Mouse (Mus musculus): ENCODE data around the gene Mrpl54. TPM values are rescaled to one million over a fixed set of nuclear protein-coding genes. Genes with fewer than 3 reads are reported as not detected.

Gene Mrpl54
- 226 and 233 TPM in 2 replicates for polyA plus RNA-seq (2014; fragmentation: Nextera tagmentation; extraction: Ambion mirVana)

DNA sequence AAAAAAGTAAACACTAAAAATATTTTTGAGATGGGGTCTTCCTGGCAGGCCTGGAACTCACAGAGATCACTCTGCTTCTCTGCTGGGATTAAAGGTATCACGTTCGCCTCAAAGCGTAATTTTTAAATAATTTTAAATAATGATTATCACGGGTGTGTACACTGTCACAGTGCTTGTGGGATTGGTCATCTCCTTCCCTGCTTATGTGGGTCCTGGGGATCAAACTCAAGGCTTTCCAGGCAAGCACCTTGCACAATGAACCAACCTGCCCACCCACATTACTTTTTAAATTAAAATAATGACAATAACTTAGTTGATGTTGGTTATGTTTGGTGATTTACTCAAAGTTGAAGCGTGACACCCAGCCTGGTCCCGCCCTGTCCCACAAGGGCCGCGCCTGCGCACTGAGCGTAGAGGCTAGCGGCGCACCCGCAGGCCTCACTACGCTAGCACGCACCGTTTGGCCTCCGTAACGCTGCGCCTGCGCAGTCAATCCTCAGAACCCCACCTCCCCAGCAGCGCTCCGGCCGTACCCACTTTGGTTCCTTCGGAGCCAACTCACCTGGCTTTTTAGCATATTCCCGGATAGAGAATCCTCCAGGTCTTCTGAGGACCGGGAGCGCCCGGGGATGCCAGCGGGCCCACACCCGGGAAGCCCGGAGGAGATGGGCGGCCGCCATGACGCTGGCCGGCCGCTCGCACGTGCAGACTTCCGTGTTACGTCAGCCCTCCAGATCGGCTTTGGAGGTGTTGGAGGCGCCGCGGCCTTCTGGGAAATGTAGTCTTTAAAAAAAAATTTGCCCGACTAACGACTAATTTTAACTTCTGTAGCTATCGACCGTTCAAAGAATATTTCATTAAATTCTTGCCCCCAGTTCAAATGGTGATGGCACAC is at the start of gene Mrpl54, which contains the start of gene Apba3:
Gene Mrpl54 (minus strand): TSS at position 724 of the 895 bp plus-strand sequence.
Gene Apba3 (plus strand): TSS at position 750 of the 895 bp plus-strand sequence.
- Histone ChIP-seq H3K4me2 (peak within 1 kb of the TSS; percentile 82), H3K27ac (ENCODE audit: low read depth, low read length) (peak within 1 kb of the TSS; percentile 72), H3K4me3 (ENCODE audit: low read depth, low read length) (peak within 1 kb of the TSS; percentile 86), H3K36me3 (ENCODE audit: control insufficient read depth, insufficient read depth, low read length) (peaks cover 32% of the 10 kb centered on the region), H3K9ac (ENCODE audit: low read depth, low read length) (peak within 1 kb of the TSS; percentile 80), H3K27me3 (replicated peaks; ENCODE audit: control insufficient read depth, insufficient read depth, low read length) (no peaks in the 10 kb centered on the region), H3K9me3 (ENCODE audit: control insufficient read depth, low read length) (no peaks in the 10 kb centered on the region), H3K4me1 (replicated peaks; ENCODE audit: control insufficient read depth, insufficient read depth, low read length) (peaks cover 9% of the 10 kb centered on the region)
- ATAC-seq (replicated peaks; ENCODE audit: low FRiP score) = peak; percentile 92
- peak; percentile 95 for DNase-seq (ENCODE audit: low spot score)
- WGBS = under 1% methylated on average over 48 of the region's 48 CpGs

- WGBS = 87% methylated on average over 16 of the region's 16 CpGs
- H3K27me3 ChIP-seq (replicated peaks; ENCODE audit: control insufficient read depth, insufficient read depth, low read length) = no peaks in the 10 kb centered on the region
- no peaks in the 10 kb centered on the region for H3K9me3 ChIP-seq (ENCODE audit: control insufficient read depth, low read length)
- H3K4me2 ChIP-seq = no peak overlapping the region
- H3K9ac ChIP-seq (ENCODE audit: low read depth, low read length) = no peak overlapping the region
- ATAC-seq (replicated peaks; ENCODE audit: low FRiP score) (no peak), DNase-seq (ENCODE audit: low spot score) (no peak)
- peaks cover 46% of the 10 kb centered on the region for H3K36me3 ChIP-seq (ENCODE audit: control insufficient read depth, insufficient read depth, low read length)
- H3K4me1 ChIP-seq (replicated peaks; ENCODE audit: control insufficient read depth, insufficient read depth, low read length) = peaks cover 25% of the 10 kb centered on the region
- H3K27ac ChIP-seq (ENCODE audit: low read depth, low read length) = no peak overlapping the region
- H3K4me3 ChIP-seq (ENCODE audit: low read depth, low read length) = no peak overlapping the region
Measured at GRCm38 (mm10) chr10:81315587-81315986, 48.9 kb upstream of the Mrpl54 start.

DNA sequence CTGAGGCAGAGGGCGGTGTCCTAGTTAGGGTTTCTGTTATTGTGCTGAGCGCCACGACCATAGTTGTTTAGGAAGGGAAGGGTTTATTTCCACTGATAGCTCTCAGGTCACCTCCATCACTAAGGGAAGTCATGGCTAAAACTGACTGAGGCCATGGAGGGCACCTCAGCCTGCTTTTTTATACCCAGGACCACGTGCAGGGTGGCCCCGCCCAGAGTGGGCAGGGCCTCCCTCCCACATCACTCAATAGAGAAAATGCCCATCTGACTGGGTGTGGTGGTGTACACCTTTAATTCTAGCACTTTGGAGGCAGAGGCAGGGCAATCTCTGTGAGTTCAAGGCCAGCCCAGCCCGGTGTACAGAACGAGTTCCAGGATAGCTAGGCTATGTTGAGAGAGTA is 47.5 kb upstream of the Mrpl54 start:
- ATAC-seq (replicated peaks; ENCODE audit: low FRiP score) (no peak), DNase-seq (ENCODE audit: low spot score) (no peak)
- 75% methylated on average over 7 of the region's 7 CpGs for WGBS
- Histone ChIP-seq H3K27me3 (replicated peaks; ENCODE audit: control insufficient read depth, insufficient read depth, low read length) (no peaks in the 10 kb centered on the region), H3K9ac (ENCODE audit: low read depth, low read length) (no peak overlapping the region), H3K4me1 (replicated peaks; ENCODE audit: control insufficient read depth, insufficient read depth, low read length) (peaks cover 20% of the 10 kb centered on the region), H3K4me3 (ENCODE audit: low read depth, low read length) (no peak overlapping the region), H3K4me2 (no peak overlapping the region), H3K36me3 (ENCODE audit: control insufficient read depth, insufficient read depth, low read length) (peaks cover 54% of the 10 kb centered on the region), H3K27ac (ENCODE audit: low read depth, low read length) (no peak overlapping the region), H3K9me3 (ENCODE audit: control insufficient read depth, low read length) (no peaks in the 10 kb centered on the region)

- no peaks in the 10 kb centered on the region for H3K9me3 ChIP-seq (ENCODE audit: control insufficient read depth, low read length)
- peaks cover 59% of the 10 kb centered on the region for H3K36me3 ChIP-seq (ENCODE audit: control insufficient read depth, insufficient read depth, low read length)
- no peak for DNase-seq (ENCODE audit: low spot score)
- H3K9ac ChIP-seq (ENCODE audit: low read depth, low read length) = no peak overlapping the region
- no peak overlapping the region for H3K4me3 ChIP-seq (ENCODE audit: low read depth, low read length)
- H3K4me1 ChIP-seq (replicated peaks; ENCODE audit: control insufficient read depth, insufficient read depth, low read length) = peaks cover 13% of the 10 kb centered on the region
- H3K27me3 ChIP-seq (replicated peaks; ENCODE audit: control insufficient read depth, insufficient read depth, low read length) = no peaks in the 10 kb centered on the region
- no peak overlapping the region for H3K27ac ChIP-seq (ENCODE audit: low read depth, low read length)
- H3K4me2 ChIP-seq = no peak overlapping the region
- no peak for ATAC-seq (replicated peaks; ENCODE audit: low FRiP score)
- WGBS = 97% methylated on average over 13 of the region's 13 CpGs
Measured at GRCm38 (mm10) chr10:81313581-81313980, 46.8 kb upstream of the Mrpl54 start.

DNA sequence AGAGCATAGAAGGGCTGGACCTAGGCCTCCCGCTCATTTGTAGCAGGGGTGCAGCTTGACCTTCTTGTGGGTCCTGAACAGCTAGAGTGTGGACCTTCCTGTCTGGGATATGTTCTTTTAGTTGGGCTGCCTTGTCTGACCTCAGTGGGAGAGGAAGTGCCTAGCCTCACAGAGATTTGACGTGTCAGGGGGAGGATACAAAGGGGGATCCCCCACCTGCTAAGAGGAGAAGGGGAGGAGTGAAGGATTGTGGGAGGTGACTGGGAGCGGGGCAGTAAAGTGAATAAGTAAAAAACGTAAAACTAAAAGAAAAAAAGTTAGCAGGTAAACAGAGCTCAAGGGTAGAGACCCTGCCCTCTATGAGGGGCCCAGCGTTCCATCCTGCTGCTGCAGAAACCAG is 42.8 kb upstream of the Mrpl54 start:
- no peak overlapping the region for H3K4me3 ChIP-seq (ENCODE audit: low read depth, low read length)
- no peak overlapping the region for H3K4me2 ChIP-seq
- peaks cover 7% of the 10 kb centered on the region for H3K4me1 ChIP-seq (replicated peaks; ENCODE audit: control insufficient read depth, insufficient read depth, low read length)
- no peak overlapping the region for H3K9ac ChIP-seq (ENCODE audit: low read depth, low read length)
- no peak overlapping the region for H3K27ac ChIP-seq (ENCODE audit: low read depth, low read length)
- no peaks in the 10 kb centered on the region for H3K27me3 ChIP-seq (replicated peaks; ENCODE audit: control insufficient read depth, insufficient read depth, low read length)
- no peak for DNase-seq (ENCODE audit: low spot score)
- peaks cover 71% of the 10 kb centered on the region for H3K36me3 ChIP-seq (ENCODE audit: control insufficient read depth, insufficient read depth, low read length)
- no peak for ATAC-seq (replicated peaks; ENCODE audit: low FRiP score)
- 83% methylated on average over 5 of the region's 5 CpGs for WGBS
- no peaks in the 10 kb centered on the region for H3K9me3 ChIP-seq (ENCODE audit: control insufficient read depth, low read length)

GRCm38 (mm10) chr10:81306837-81307682 is 40.3 kb upstream of the Mrpl54 start:
- Histone ChIP-seq H3K4me3 (ENCODE audit: low read depth, low read length) (no peak overlapping the region), H3K4me2 (no peak overlapping the region), H3K4me1 (replicated peaks; ENCODE audit: control insufficient read depth, insufficient read depth, low read length) (peaks cover 30% of the 10 kb centered on the region), H3K9me3 (ENCODE audit: control insufficient read depth, low read length) (no peaks in the 10 kb centered on the region), H3K27ac (ENCODE audit: low read depth, low read length) (no peak overlapping the region), H3K9ac (ENCODE audit: low read depth, low read length) (no peak overlapping the region), H3K36me3 (ENCODE audit: control insufficient read depth, insufficient read depth, low read length) (peaks cover 48% of the 10 kb centered on the region), H3K27me3 (replicated peaks; ENCODE audit: control insufficient read depth, insufficient read depth, low read length) (no peaks in the 10 kb centered on the region)
- WGBS = 92% methylated on average over 21 of the region's 21 CpGs
- DNase-seq (ENCODE audit: low spot score) (no peak), ATAC-seq (replicated peaks; ENCODE audit: low FRiP score) (no peak)

DNA sequence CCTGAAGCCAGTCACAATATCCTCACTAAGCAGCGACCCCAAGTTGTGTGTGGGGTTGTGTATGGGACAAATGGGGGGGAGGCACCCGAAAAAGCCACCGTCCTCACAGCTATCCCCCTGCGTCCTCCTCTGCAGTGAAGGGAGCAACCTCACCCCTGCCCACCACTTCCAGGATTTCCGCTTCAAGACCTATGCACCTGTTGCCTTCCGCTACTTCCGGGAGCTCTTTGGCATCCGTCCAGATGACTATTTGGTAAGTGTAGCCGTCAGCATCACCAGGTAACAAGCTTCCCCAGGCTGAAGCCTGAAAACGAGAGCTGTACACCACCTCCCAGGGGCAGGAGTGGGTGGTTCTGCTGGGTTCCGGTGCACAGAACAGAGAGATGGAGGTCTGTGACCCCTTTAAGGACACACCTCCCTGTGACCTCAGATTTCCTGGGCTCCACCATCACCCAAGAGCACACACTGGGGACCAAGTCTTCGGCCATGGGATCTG is 39.5 kb upstream of the Mrpl54 start:
- DNase-seq (ENCODE audit: low spot score) (no peak), ATAC-seq (replicated peaks; ENCODE audit: low FRiP score) (no peak)
- WGBS = 92% methylated on average over 12 of the region's 12 CpGs
- H3K4me3 ChIP-seq (ENCODE audit: low read depth, low read length) = no peak overlapping the region
- H3K27me3 ChIP-seq (replicated peaks; ENCODE audit: control insufficient read depth, insufficient read depth, low read length) = no peaks in the 10 kb centered on the region
- H3K36me3 ChIP-seq (ENCODE audit: control insufficient read depth, insufficient read depth, low read length) = peaks cover 43% of the 10 kb centered on the region
- no peak overlapping the region for H3K4me2 ChIP-seq
- H3K9ac ChIP-seq (ENCODE audit: low read depth, low read length) = no peak overlapping the region
- H3K27ac ChIP-seq (ENCODE audit: low read depth, low read length) = no peak overlapping the region
- H3K4me1 ChIP-seq (replicated peaks; ENCODE audit: control insufficient read depth, insufficient read depth, low read length) = peaks cover 39% of the 10 kb centered on the region
- H3K9me3 ChIP-seq (ENCODE audit: control insufficient read depth, low read length) = no peaks in the 10 kb centered on the region

GRCm38 (mm10) chr10:81305663-81306062 is 38.9 kb upstream of the Mrpl54 start:
- WGBS = 93% methylated on average over 14 of the region's 14 CpGs
- H3K27ac ChIP-seq (ENCODE audit: low read depth, low read length) = no peak overlapping the region
- no peaks in the 10 kb centered on the region for H3K9me3 ChIP-seq (ENCODE audit: control insufficient read depth, low read length)
- peaks cover 37% of the 10 kb centered on the region for H3K36me3 ChIP-seq (ENCODE audit: control insufficient read depth, insufficient read depth, low read length)
- no peak overlapping the region for H3K9ac ChIP-seq (ENCODE audit: low read depth, low read length)
- no peak overlapping the region for H3K4me2 ChIP-seq
- ATAC-seq (replicated peaks; ENCODE audit: low FRiP score) (no peak), DNase-seq (ENCODE audit: low spot score) (no peak)
- no peak overlapping the region for H3K4me3 ChIP-seq (ENCODE audit: low read depth, low read length)
- peaks cover 42% of the 10 kb centered on the region for H3K4me1 ChIP-seq (replicated peaks; ENCODE audit: control insufficient read depth, insufficient read depth, low read length)
- H3K27me3 ChIP-seq (replicated peaks; ENCODE audit: control insufficient read depth, insufficient read depth, low read length) = no peaks in the 10 kb centered on the region
